Mouse (Mus musculus) kidney, adult 2 months (tissue): ENCODE data around the gene Try4.

Source experiments
- CTCF ChIP-seq: fragments of 200-500 bp; conservative IDR thresholded peaks from 2 replicates; pipeline ENCODE4 v1.5.1; 2011; ENCODE audit warnings: low read depth, mild to moderate bottlenecking, control low read depth, low read length, moderate library complexity, mixed read lengths; ENCODE audit not compliant: insufficient read depth, insufficient read length
- POLR2A ChIP-seq: fragments of 200-500 bp; IDR thresholded peaks from one replicate; pipeline ENCODE4 v1.6.1; 2011; ENCODE audit warnings: low read depth, low read length, control low read depth

DNA sequence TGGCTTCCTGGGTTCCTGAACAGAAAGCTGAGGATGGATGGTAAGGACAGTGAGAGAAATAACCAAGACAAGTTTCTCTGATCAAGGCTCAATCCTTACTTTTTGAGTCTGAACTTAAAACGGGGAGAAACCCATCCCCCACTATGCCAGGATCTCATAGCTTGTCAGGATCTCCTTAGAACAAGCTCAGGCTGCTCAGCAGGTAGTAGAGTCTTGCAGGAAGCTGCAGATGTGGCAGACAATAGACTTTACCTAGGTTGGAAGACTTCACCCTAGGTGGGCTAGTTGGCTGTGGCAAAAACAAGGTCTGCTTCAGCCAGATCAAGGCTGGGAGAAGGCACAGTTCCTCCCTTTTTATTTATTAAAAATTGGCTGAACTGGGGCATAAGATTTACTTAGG, 3.8 kb upstream of the Try4 start:
- TF ChIP-seq CTCF (no peak), POLR2A (no peak)
